Mouse (Mus musculus): ENCODE data around the gene Klk5. TPM values are rescaled to one million over a fixed set of nuclear protein-coding genes. Genes with fewer than 3 reads are reported as not detected.

Klk5 gene
- polyA plus RNA-seq, 1 experiment from 2014 or later: 0.33 TPM

GRCm38 (mm10) chr7:43880912-43881311 is 39.1 kb downstream of the Klk5 start, which contains the start of gene Klk4:
Klk4 (plus strand) TSS chr7:43881160.
- ATAC-seq (ENCODE audit: low FRiP score, low read depth): no peak

GRCm38 (mm10) chr7:43882346-43882745 is 40.6 kb downstream of the Klk5 start:
- H3K36me3 ChIP-seq: no peaks in the 10 kb centered on the region
- peaks cover 15% of the 10 kb centered on the region; the same call in 1 of the 2 replicates for H3K27me3 ChIP-seq
- H3K4me2 ChIP-seq (replicated peaks): no peak overlapping the region
- 0 out of 2 replicates have a peak, but pooled peaks cover 5% of the 10 kb centered on the region for H3K4me1 ChIP-seq
- ATAC-seq (ENCODE audit: low FRiP score, low read depth): no peak
- H3K27ac ChIP-seq (replicated peaks): no peak overlapping the region
- no peaks in the 10 kb centered on the region for H3K9me3 ChIP-seq
- 19% methylated on average over 4 of the region's 4 CpGs for WGBS
- no peak overlapping the region for H3K9ac ChIP-seq (replicated peaks)
- H3K4me3 ChIP-seq: no peak overlapping the region

More at GRCm38 (mm10) chr7:43880912-43881311, 39.1 kb downstream of the Klk5 start, which contains the start of gene Klk4:
- H3K9ac ChIP-seq (replicated peaks): no peak within 1 kb of the TSS
- H3K27ac ChIP-seq (replicated peaks): no peak within 1 kb of the TSS
- 2% methylated on average over 3 of the region's 3 CpGs for WGBS
- H3K4me2 ChIP-seq (replicated peaks): no peak within 1 kb of the TSS
- no peaks in the 10 kb centered on the region for H3K36me3 ChIP-seq
- peaks cover 15% of the 10 kb centered on the region; the same call in 1 of the 2 replicates for H3K27me3 ChIP-seq
- H3K4me3 ChIP-seq: no peak within 1 kb of the TSS
- H3K4me1 ChIP-seq: 0 out of 2 replicates have a peak, but pooled peaks cover 5% of the 10 kb centered on the region
- no peaks in the 10 kb centered on the region for H3K9me3 ChIP-seq

GRCm38 (mm10) chr7:43882811-43883210 is 41.0 kb downstream of the Klk5 start:
- 23% methylated on average over 4 of the region's 4 CpGs for WGBS
- no peaks in the 10 kb centered on the region for H3K36me3 ChIP-seq

GRCm38 (mm10) chr7:43883547-43883946 is 41.8 kb downstream of the Klk5 start:
- 0 out of 2 replicates have a peak, but pooled peaks cover 5% of the 10 kb centered on the region for H3K4me1 ChIP-seq
- H3K36me3 ChIP-seq: no peaks in the 10 kb centered on the region
- H3K9ac ChIP-seq (replicated peaks): peak overlapping the region; percentile 50
- peaks cover 15% of the 10 kb centered on the region; the same call in 1 of the 2 replicates for H3K27me3 ChIP-seq
- ATAC-seq (ENCODE audit: low FRiP score, low read depth): peak; percentile 55
- no peaks in the 10 kb centered on the region for H3K9me3 ChIP-seq
- 10% methylated on average over 14 of the region's 14 CpGs for WGBS
- H3K4me3 ChIP-seq: no peak overlapping the region
- no peak overlapping the region for H3K27ac ChIP-seq (replicated peaks)
- peak overlapping the region; percentile 47 for H3K4me2 ChIP-seq (replicated peaks)

More at GRCm38 (mm10) chr7:43882811-43883210, 41.0 kb downstream of the Klk5 start:
- ATAC-seq (ENCODE audit: low FRiP score, low read depth): no peak
- H3K4me3 ChIP-seq: no peak overlapping the region
- 0 out of 2 replicates have a peak, but pooled peaks cover 5% of the 10 kb centered on the region for H3K4me1 ChIP-seq
- no peak overlapping the region for H3K9ac ChIP-seq (replicated peaks)
- H3K9me3 ChIP-seq: no peaks in the 10 kb centered on the region
- no peak overlapping the region for H3K4me2 ChIP-seq (replicated peaks)
- H3K27me3 ChIP-seq: peaks cover 15% of the 10 kb centered on the region; the same call in 1 of the 2 replicates
- no peak overlapping the region for H3K27ac ChIP-seq (replicated peaks)

DNA sequence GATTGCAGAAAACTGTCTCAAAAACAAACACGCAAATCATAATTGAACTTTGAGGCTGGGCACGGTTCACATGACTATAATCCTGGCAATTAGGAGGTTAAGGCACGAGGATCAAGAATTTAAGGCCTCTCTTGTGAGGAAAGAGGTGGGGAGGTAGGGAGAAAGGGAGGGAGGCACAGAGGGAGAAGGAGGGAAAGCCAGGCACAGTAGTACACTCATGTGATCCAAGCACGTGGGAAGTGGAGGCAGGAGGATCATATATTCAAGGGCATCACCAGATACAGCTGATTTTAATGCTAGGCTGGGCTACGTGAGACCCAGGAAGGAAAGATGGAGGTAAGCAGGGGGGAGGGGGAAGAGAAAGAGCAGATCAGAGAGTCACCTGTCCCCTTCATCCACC is 49.6 kb downstream of the Klk5 start:
- H3K36me3 ChIP-seq: no peaks in the 10 kb centered on the region
- H3K4me2 ChIP-seq (replicated peaks): no peak overlapping the region
- H3K4me1 ChIP-seq: no peaks in the 10 kb centered on the region
- no peaks in the 10 kb centered on the region for H3K9me3 ChIP-seq
- H3K9ac ChIP-seq (replicated peaks): no peak overlapping the region
- no peak overlapping the region for H3K4me3 ChIP-seq
- H3K27me3 ChIP-seq: no peaks in the 10 kb centered on the region
- H3K27ac ChIP-seq (replicated peaks): no peak overlapping the region
- WGBS: 67% methylated on average over 5 of the region's 5 CpGs
- no peak for ATAC-seq (ENCODE audit: low FRiP score, low read depth)

GRCm38 (mm10) chr7:43891788-43892187 is 50.0 kb downstream of the Klk5 start:
- Histone ChIP-seq H3K9ac (replicated peaks) (no peak overlapping the region), H3K4me1 (no peaks in the 10 kb centered on the region), H3K4me2 (replicated peaks) (no peak overlapping the region), H3K27ac (replicated peaks) (no peak overlapping the region), H3K9me3 (no peaks in the 10 kb centered on the region), H3K27me3 (no peaks in the 10 kb centered on the region), H3K36me3 (no peaks in the 10 kb centered on the region), H3K4me3 (no peak overlapping the region)
- no peak for ATAC-seq (ENCODE audit: low FRiP score, low read depth)
- 61% methylated on average over 3 of the region's 3 CpGs for WGBS

DNA sequence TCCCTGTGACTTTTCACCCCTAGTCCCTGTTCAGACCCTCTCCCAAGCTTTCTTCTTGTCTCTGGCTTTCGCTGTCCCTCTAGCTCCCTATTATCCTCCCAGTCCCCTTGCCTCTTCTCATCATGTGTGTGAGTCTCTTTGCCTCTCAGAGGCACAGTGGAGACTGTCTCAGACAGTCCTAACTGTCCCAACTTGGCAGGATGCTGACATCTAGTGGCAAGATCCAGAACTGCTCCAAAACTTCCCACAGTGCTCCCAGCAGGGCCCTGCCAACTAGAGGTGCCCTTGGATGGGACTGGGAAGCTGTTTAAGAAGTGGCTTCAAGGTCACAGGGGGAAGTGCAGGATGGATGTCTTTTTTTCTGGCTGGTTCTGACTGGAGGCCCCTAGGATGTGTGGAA is 53.1 kb downstream of the Klk5 start:
- Histone ChIP-seq H3K4me3 (no peak overlapping the region), H3K4me2 (replicated peaks) (no peak overlapping the region), H3K9me3 (no peaks in the 10 kb centered on the region), H3K9ac (replicated peaks) (no peak overlapping the region), H3K36me3 (no peaks in the 10 kb centered on the region), H3K4me1 (no peaks in the 10 kb centered on the region), H3K27me3 (no peaks in the 10 kb centered on the region), H3K27ac (replicated peaks) (no peak overlapping the region)
- 21% methylated on average over 1 of the region's 1 CpGs for WGBS
- peak; percentile 94 for ATAC-seq (ENCODE audit: low FRiP score, low read depth)

Other genes with a start within 250 kb of the Klk5 start
- gene Zfp819, start 234.8 kb upstream of the Klk5 start, polyA plus RNA-seq (2016; fragmentation: Nextera tagmentation; extraction: Ambion mirVana): 0.24 and 0.58 TPM in 2 replicates
- gene Ceacam18, start 207.3 kb upstream of the Klk5 start, polyA plus RNA-seq (2016; fragmentation: Nextera tagmentation; extraction: Ambion mirVana): not detected in 2 replicates
- gene Siglece, start 181.8 kb upstream of the Klk5 start, polyA plus RNA-seq (2016; fragmentation: Nextera tagmentation; extraction: Ambion mirVana): 0.24 TPM in 2 replicates
- gene Ctu1, start 170.0 kb upstream of the Klk5 start, polyA plus RNA-seq (2016; fragmentation: Nextera tagmentation; extraction: Ambion mirVana): 17.6 and 17.9 TPM in 2 replicates
- gene Klk14, start 151.6 kb upstream of the Klk5 start, polyA plus RNA-seq (2016; fragmentation: Nextera tagmentation; extraction: Ambion mirVana): not detected in 2 replicates
- not detected in 2 replicates for gene Klk13, start 129.4 kb upstream of the Klk5 start, polyA plus RNA-seq (2016; fragmentation: Nextera tagmentation; extraction: Ambion mirVana)
- gene Klk12, start 73.1 kb upstream of the Klk5 start, polyA plus RNA-seq (2016; fragmentation: Nextera tagmentation; extraction: Ambion mirVana): not detected in 2 replicates
- not detected in 2 replicates for gene Klk11, start 67.4 kb upstream of the Klk5 start, polyA plus RNA-seq (2016; fragmentation: Nextera tagmentation; extraction: Ambion mirVana)
- gene Klk10, start 60.9 kb upstream of the Klk5 start, polyA plus RNA-seq (2016; fragmentation: Nextera tagmentation; extraction: Ambion mirVana): 0.13 TPM in 1 of 2 replicates, not detected in the other
- not detected in 2 replicates for gene Klk9, start 50.1 kb upstream of the Klk5 start, polyA plus RNA-seq (2016; fragmentation: Nextera tagmentation; extraction: Ambion mirVana)
- gene Klk8, start 44.4 kb upstream of the Klk5 start, polyA plus RNA-seq (2016; fragmentation: Nextera tagmentation; extraction: Ambion mirVana): 6.1 and 6.3 TPM in 2 replicates
- not detected in 2 replicates for gene Klk7, start 30.7 kb upstream of the Klk5 start, polyA plus RNA-seq (2016; fragmentation: Nextera tagmentation; extraction: Ambion mirVana)
- gene Klk6, start 17.5 kb upstream of the Klk5 start, polyA plus RNA-seq (2016; fragmentation: Nextera tagmentation; extraction: Ambion mirVana): not detected in 2 replicates
- not detected in 2 replicates for gene Klk4, start 39.2 kb downstream of the Klk5 start, polyA plus RNA-seq (2016; fragmentation: Nextera tagmentation; extraction: Ambion mirVana)
- gene Klk15, start 91.8 kb downstream of the Klk5 start, polyA plus RNA-seq (2016; fragmentation: Nextera tagmentation; extraction: Ambion mirVana): not detected in 2 replicates
- gene Klk1b8, start 108.7 kb downstream of the Klk5 start, polyA plus RNA-seq (2016; fragmentation: Nextera tagmentation; extraction: Ambion mirVana): not detected in 2 replicates
- not detected in 2 replicates for gene Klk1b1, start 124.8 kb downstream of the Klk5 start, polyA plus RNA-seq (2016; fragmentation: Nextera tagmentation; extraction: Ambion mirVana)
- gene Klk1b9, start 134.1 kb downstream of the Klk5 start, polyA plus RNA-seq (2016; fragmentation: Nextera tagmentation; extraction: Ambion mirVana): not detected in 2 replicates
- gene Klk1b11, start 153.9 kb downstream of the Klk5 start, polyA plus RNA-seq (2016; fragmentation: Nextera tagmentation; extraction: Ambion mirVana): not detected in 2 replicates
- gene Klk1b26, start 170.2 kb downstream of the Klk5 start, polyA plus RNA-seq (2016; fragmentation: Nextera tagmentation; extraction: Ambion mirVana): not detected in 2 replicates
- not detected in 2 replicates for gene Klk1b27, start 210.3 kb downstream of the Klk5 start, polyA plus RNA-seq (2016; fragmentation: Nextera tagmentation; extraction: Ambion mirVana)

Measured in midbrain, embryonic 12.5 days (tissue).